Mouse (Mus musculus) heart, postnatal 0 days (tissue): Measurements from ENCODE around the gene Megf11. TPM values are rescaled to one million over a fixed set of nuclear protein-coding genes. Genes with fewer than 3 reads are reported as not detected.

Source experiments
- ATAC-seq: fragments of 200-750 bp; cut with Nextera tagmentation; 2 replicates; pipeline ENCODE4 v1.8.0; 2017; ENCODE audit warnings: low read depth, moderate number of reproducible peaks, moderate library complexity; ENCODE audit not compliant: insufficient read depth
- DNase-seq: peaks from one replicate; pipeline ENCODE4 v3.0.0-alpha.2; 2016; ENCODE audit warnings: low spot score
- H3K27ac ChIP-seq: fragments of 300-500 bp; sonication (generic); 2 replicates; pipeline ENCODE4 v1.5.1; 2014; ENCODE audit warnings: low read depth, mild to moderate bottlenecking
- H3K27me3 ChIP-seq: fragments of 300-500 bp; sonication (generic); 2 replicates; pipeline ENCODE4 v1.6.1; 2014; ENCODE audit warnings: low read length, mixed read lengths; ENCODE audit not compliant: control insufficient read depth, insufficient read depth
- H3K36me3 ChIP-seq: fragments of 300-500 bp; sonication (generic); replicated peaks from 2 replicates; pipeline ENCODE4 v1.6.1; 2014; ENCODE audit warnings: low read length, mixed read lengths; ENCODE audit not compliant: control insufficient read depth, insufficient read depth
- H3K4me1 ChIP-seq: fragments of 300-500 bp; sonication (generic); 2 replicates; pipeline ENCODE4 v1.6.1; 2014; ENCODE audit warnings: antibody characterized with exemption; ENCODE audit not compliant: control insufficient read depth, insufficient read depth
- H3K4me2 ChIP-seq: fragments of 300-500 bp; sonication (generic); 2 replicates; pipeline ENCODE4 v1.6.1; 2014; ENCODE audit warnings: low read depth, mild to moderate bottlenecking, low read length, moderate library complexity
- H3K4me3 ChIP-seq: fragments of 300-500 bp; sonication (generic); 2 replicates; pipeline ENCODE4 v1.5.1; 2014; ENCODE audit warnings: low read depth, low read length
- H3K9ac ChIP-seq: fragments of 300-500 bp; sonication (generic); replicated peaks from 2 replicates; pipeline ENCODE4 v1.6.1; 2014; ENCODE audit warnings: low read depth, low read length, mixed read lengths
- H3K9me3 ChIP-seq: fragments of 300-500 bp; sonication (generic); replicated peaks from 2 replicates; pipeline ENCODE4 v1.6.1; 2016; ENCODE audit warnings: low read length; ENCODE audit not compliant: control insufficient read depth
- CTCF ChIP-seq: IDR thresholded peaks from 2 replicates; pipeline ENCODE4 v1.5.1; 2016; ENCODE audit warnings: antibody characterized with exemption, control low read depth, low read depth
- EP300 ChIP-seq: IDR thresholded peaks from 2 replicates; pipeline ENCODE4 v1.6.1; 2016; ENCODE audit warnings: antibody characterized with exemption, low read depth
- WGBS: fragments of 180-500 bp; shearing (Covaris S2); extraction: QIAGEN DNeasy Blood & Tissue Kit; methylation state at CpG from one replicate; pipeline ENCODE4 v1.1.7; 2014; 5-methylcytosine and 5-hydroxymethylcytosine counted together
- polyA plus RNA-seq: library from polyadenylated mRNA; unstranded; fragments of >200 nt; fragmentation: Nextera tagmentation; extraction: Ambion mirVana; gene quantifications from 2 replicates; pipeline ENCODE4 v1.2.1, GENCODE M21; 2015
- total RNA-seq: library from RNA; depleted of rRNA; stranded (reverse); fragments of >200 nt; gene quantifications from 2 replicates; pipeline ENCODE4 v1.2.3, GENCODE M21; 2014; ENCODE audit warnings: low replicate concordance

Megf11 gene
- total and polyA plus RNA-seq, 2 experiments from 2014 or later = 0.18 to 0.23 TPM

DNA sequence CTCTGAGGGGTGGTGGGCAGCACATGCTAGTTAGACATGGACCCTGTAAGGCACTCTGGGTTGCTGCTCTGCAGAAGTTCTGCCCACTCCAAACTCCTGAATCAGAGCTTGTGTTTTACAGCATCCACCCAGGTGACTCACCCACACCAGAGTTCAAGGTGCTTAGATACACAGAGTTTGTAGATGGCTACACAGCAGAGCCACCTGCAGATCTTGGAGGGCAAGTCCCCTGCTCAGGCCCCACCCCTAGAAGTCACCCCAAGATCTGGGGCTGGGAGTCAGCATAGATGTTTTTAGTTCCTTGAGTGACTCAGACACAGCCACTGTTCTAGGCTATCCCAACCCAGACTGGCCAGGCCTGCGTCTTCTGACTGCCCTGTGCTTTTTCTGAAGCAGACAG, 217.5 kb downstream of the Megf11 start:
- TF ChIP-seq CTCF (no peak), EP300 (no peak)
- H3K9me3 ChIP-seq = no peaks in the 10 kb centered on the region
- H3K9ac ChIP-seq = no peak overlapping the region
- 84% methylated on average over 1 of the region's 1 CpGs for WGBS
- DNase-seq = no peak
- ATAC-seq = no peak
- no peak overlapping the region for H3K27ac ChIP-seq
- H3K4me2 ChIP-seq = no peak overlapping the region
- no peaks in the 10 kb centered on the region for H3K27me3 ChIP-seq
- no peaks in the 10 kb centered on the region for H3K36me3 ChIP-seq
- H3K4me3 ChIP-seq = no peak overlapping the region
- H3K4me1 ChIP-seq = peaks cover 14% of the 10 kb centered on the region

DNA sequence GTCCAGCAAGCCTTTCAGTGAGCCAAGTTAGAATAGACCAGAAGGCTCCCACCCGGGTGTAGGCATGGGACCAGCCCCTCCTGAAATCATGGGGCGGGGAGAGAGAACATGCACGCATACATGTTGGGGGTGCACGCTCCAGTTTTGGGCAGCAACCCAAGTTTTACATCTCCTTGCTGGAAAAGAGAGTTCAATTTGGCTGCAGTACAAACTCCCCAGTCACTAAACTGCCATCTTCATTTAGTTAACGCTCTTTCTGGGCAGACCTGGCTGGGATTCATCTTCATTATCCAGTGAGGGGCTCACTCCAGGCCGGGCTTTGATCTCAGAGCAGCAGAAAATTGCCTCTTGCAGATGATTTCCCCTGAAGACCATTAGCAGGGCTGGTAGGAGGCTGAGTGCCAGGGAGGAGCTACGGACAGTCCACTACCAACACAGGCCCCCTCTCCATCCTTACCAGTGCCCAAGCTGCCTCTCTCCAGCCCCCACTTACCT, 218.8 kb downstream of the Megf11 start:
- H3K9me3 ChIP-seq = no peaks in the 10 kb centered on the region
- no peaks in the 10 kb centered on the region for H3K36me3 ChIP-seq
- H3K9ac ChIP-seq = no peak overlapping the region
- ATAC-seq (no peak), DNase-seq (no peak)
- TF ChIP-seq EP300 = no peak
- no peak for TF ChIP-seq CTCF
- no peak overlapping the region for H3K27ac ChIP-seq
- H3K4me2 ChIP-seq = no peak overlapping the region
- H3K4me1 ChIP-seq = peaks cover 14% of the 10 kb centered on the region
- WGBS = 65% methylated on average over 7 of the region's 7 CpGs
- H3K4me3 ChIP-seq = no peak overlapping the region
- no peaks in the 10 kb centered on the region for H3K27me3 ChIP-seq

DNA sequence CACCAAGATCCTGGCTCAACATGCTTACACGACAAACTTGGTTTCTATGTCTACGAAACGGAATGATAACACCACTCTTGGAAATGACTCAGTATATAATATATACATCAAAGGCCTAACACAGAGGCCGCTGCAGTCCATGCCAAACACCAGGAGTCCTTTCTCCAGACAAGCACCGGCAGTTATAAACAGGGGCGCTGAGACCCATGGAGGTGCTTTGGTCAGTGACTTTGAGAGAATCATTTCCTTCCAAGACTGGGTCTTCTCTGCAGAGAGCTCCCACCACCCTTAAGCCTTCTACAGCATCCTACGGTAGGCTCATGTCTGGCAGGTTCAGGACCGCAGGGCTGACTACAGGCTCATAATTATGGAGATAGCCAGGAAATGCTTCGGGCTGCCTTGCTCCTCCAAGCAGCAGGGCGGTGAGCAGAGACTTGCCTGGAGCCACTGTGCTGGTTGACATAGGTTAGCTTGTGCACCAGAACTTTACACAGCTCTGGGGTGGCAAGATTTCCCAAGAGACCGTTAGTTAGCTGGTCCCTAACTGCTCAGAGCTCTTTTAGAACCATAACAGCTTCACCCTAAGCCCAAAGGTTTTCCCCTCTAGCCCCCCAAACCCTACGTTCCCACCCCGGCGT, 219.8 kb downstream of the Megf11 start:
- no peaks in the 10 kb centered on the region for H3K9me3 ChIP-seq
- H3K27me3 ChIP-seq = no peaks in the 10 kb centered on the region
- H3K4me1 ChIP-seq = peaks cover 14% of the 10 kb centered on the region
- no peak overlapping the region for H3K9ac ChIP-seq
- H3K4me2 ChIP-seq = no peak overlapping the region
- H3K27ac ChIP-seq = no peak overlapping the region
- no peak for TF ChIP-seq CTCF
- no peak for TF ChIP-seq EP300
- no peaks in the 10 kb centered on the region for H3K36me3 ChIP-seq
- no peak overlapping the region for H3K4me3 ChIP-seq
- ATAC-seq (no peak), DNase-seq (no peak)
- 78% methylated on average over 14 of the region's 14 CpGs for WGBS

DNA sequence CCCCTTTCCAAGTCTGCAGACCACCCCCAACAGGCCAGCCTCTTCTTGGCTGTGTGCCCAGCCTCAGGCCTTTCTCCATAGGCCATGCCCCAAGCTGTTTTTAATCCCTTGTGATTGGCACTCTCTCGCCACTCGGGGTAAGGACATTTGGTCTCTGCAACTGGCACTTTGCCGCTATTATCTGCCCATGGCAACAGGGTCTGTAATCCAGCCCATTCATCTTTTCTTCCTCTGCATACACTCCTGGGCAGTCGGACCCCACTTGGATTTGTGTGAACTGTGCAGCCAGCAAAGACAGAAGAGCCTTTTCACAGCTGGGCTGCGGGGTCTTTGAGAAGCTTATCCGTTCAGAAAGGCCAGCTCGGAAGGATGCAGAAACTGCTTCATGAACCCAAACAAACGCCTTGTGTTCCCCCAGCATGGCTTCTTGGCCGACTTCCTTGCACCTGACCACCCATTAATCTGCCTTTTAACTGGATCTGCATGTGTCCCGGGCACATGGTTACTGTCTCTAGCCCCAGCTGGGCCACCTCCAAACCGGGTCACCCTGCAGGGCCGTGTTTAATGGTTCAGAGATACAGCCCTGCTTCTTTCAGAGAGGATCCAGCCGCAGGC, 220.4 kb downstream of the Megf11 start:
- Histone ChIP-seq H3K4me2 (no peak overlapping the region), H3K9me3 (no peaks in the 10 kb centered on the region), H3K27me3 (no peaks in the 10 kb centered on the region), H3K27ac (no peak overlapping the region), H3K36me3 (no peaks in the 10 kb centered on the region), H3K9ac (no peak overlapping the region), H3K4me1 (peaks cover 8% of the 10 kb centered on the region), H3K4me3 (no peak overlapping the region)
- no peak for ATAC-seq
- no peak for DNase-seq
- WGBS = 43% methylated on average over 13 of the region's 13 CpGs
- TF ChIP-seq EP300 = no peak
- TF ChIP-seq CTCF = no peak

DNA sequence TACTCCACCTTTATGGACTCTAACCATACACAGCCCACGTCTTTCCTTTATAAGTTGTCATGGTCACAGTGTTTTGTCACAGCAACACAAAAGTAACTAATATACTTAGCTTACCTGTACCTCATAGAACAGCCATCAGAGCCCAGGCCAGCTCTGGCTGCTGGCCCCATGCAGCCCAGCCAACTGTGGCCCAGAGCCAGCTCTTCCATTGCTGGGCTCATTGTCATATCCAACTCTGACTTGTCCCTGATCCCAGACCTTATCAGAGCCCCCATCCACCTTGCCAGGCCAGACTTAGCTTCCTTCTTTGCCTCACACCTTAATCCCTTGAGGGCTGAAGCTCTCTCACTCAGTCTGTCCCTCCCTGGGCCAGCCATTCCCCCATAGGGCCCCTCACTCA, 221.6 kb downstream of the Megf11 start:
- H3K9ac ChIP-seq = no peak overlapping the region
- H3K36me3 ChIP-seq = no peaks in the 10 kb centered on the region
- peaks cover 6% of the 10 kb centered on the region; the same call in 1 of the 2 replicates for H3K4me1 ChIP-seq
- DNase-seq (no peak), ATAC-seq (no peak)
- no peak overlapping the region for H3K4me2 ChIP-seq
- H3K27ac ChIP-seq = no peak overlapping the region
- WGBS = 96% methylated on average over 1 of the region's 1 CpGs
- TF ChIP-seq EP300 (no peak), CTCF (no peak)
- no peak overlapping the region for H3K4me3 ChIP-seq
- H3K27me3 ChIP-seq = no peaks in the 10 kb centered on the region
- no peaks in the 10 kb centered on the region for H3K9me3 ChIP-seq
